Mouse (Mus musculus): ENCODE measurements at regions not wholly inside any gene's neighbourhood (a gene's known extent, or its start where the extent isn't known, plus 50 kb on each side); places are given as distances from the start of the nearest gene placed in this dataset.

GRCm38 (mm10) chr14:28664121-28664520, 159.6 kb downstream of the Wnt5a start:
- Histone ChIP-seq H3K27ac (ENCODE audit: low read depth, low read length) (no peak overlapping the region), H3K9ac (ENCODE audit: low read depth, low read length) (no peak overlapping the region), H3K4me1 (replicated peaks; ENCODE audit: control insufficient read depth, insufficient read depth, low read length) (no peaks in the 10 kb centered on the region), H3K36me3 (ENCODE audit: control insufficient read depth, insufficient read depth, low read length) (no peaks in the 10 kb centered on the region), H3K4me3 (ENCODE audit: low read depth, low read length) (no peak overlapping the region), H3K27me3 (replicated peaks; ENCODE audit: control insufficient read depth, insufficient read depth, low read length) (no peaks in the 10 kb centered on the region), H3K9me3 (ENCODE audit: control insufficient read depth, low read length) (no peaks in the 10 kb centered on the region), H3K4me2 (no peak overlapping the region)
- ATAC-seq (replicated peaks; ENCODE audit: low FRiP score) (no peak), DNase-seq (ENCODE audit: low spot score) (no peak)
- WGBS: 59% methylated on average over 7 of the region's 7 CpGs

GRCm38 (mm10) chr14:28675476-28675875, 170.9 kb downstream of the Wnt5a start:
- H3K9me3 ChIP-seq (ENCODE audit: control insufficient read depth, low read length): no peaks in the 10 kb centered on the region
- no peaks in the 10 kb centered on the region for H3K4me1 ChIP-seq (replicated peaks; ENCODE audit: control insufficient read depth, insufficient read depth, low read length)
- no peak overlapping the region for H3K9ac ChIP-seq (ENCODE audit: low read depth, low read length)
- no peak overlapping the region for H3K27ac ChIP-seq (ENCODE audit: low read depth, low read length)
- no peaks in the 10 kb centered on the region for H3K36me3 ChIP-seq (ENCODE audit: control insufficient read depth, insufficient read depth, low read length)
- WGBS: 57% methylated on average over 5 of the region's 5 CpGs
- H3K4me2 ChIP-seq: no peak overlapping the region
- no peak for DNase-seq (ENCODE audit: low spot score)
- ATAC-seq (replicated peaks; ENCODE audit: low FRiP score): no peak
- H3K4me3 ChIP-seq (ENCODE audit: low read depth, low read length): no peak overlapping the region
- H3K27me3 ChIP-seq (replicated peaks; ENCODE audit: control insufficient read depth, insufficient read depth, low read length): no peaks in the 10 kb centered on the region

GRCm38 (mm10) chr14:28699780-28700179, 195.2 kb downstream of the Wnt5a start:
- no peaks in the 10 kb centered on the region for H3K9me3 ChIP-seq (ENCODE audit: control insufficient read depth, low read length)
- no peak for ATAC-seq (replicated peaks; ENCODE audit: low FRiP score)
- WGBS: 91% methylated on average over 2 of the region's 2 CpGs
- no peak overlapping the region for H3K9ac ChIP-seq (ENCODE audit: low read depth, low read length)
- DNase-seq (ENCODE audit: low spot score): no peak
- H3K27ac ChIP-seq (ENCODE audit: low read depth, low read length): no peak overlapping the region
- no peak overlapping the region for H3K4me2 ChIP-seq
- H3K4me1 ChIP-seq (replicated peaks; ENCODE audit: control insufficient read depth, insufficient read depth, low read length): no peaks in the 10 kb centered on the region
- H3K36me3 ChIP-seq (ENCODE audit: control insufficient read depth, insufficient read depth, low read length): no peaks in the 10 kb centered on the region
- no peaks in the 10 kb centered on the region for H3K27me3 ChIP-seq (replicated peaks; ENCODE audit: control insufficient read depth, insufficient read depth, low read length)
- no peak overlapping the region for H3K4me3 ChIP-seq (ENCODE audit: low read depth, low read length)

GRCm38 (mm10) chr14:28704729-28705128, 200.2 kb downstream of the Wnt5a start:
- no peak overlapping the region for H3K4me2 ChIP-seq
- no peaks in the 10 kb centered on the region for H3K36me3 ChIP-seq (ENCODE audit: control insufficient read depth, insufficient read depth, low read length)
- H3K4me3 ChIP-seq (ENCODE audit: low read depth, low read length): no peak overlapping the region
- H3K4me1 ChIP-seq (replicated peaks; ENCODE audit: control insufficient read depth, insufficient read depth, low read length): no peaks in the 10 kb centered on the region
- DNase-seq (ENCODE audit: low spot score): no peak
- ATAC-seq (replicated peaks; ENCODE audit: low FRiP score): no peak
- no peak overlapping the region for H3K9ac ChIP-seq (ENCODE audit: low read depth, low read length)
- no peaks in the 10 kb centered on the region for H3K27me3 ChIP-seq (replicated peaks; ENCODE audit: control insufficient read depth, insufficient read depth, low read length)
- 89% methylated on average over 5 of the region's 5 CpGs for WGBS
- H3K9me3 ChIP-seq (ENCODE audit: control insufficient read depth, low read length): no peaks in the 10 kb centered on the region
- H3K27ac ChIP-seq (ENCODE audit: low read depth, low read length): no peak overlapping the region

- 72% methylated on average over 10 of the region's 10 CpGs for WGBS
- Histone ChIP-seq H3K9ac (ENCODE audit: low read depth, low read length) (no peak overlapping the region), H3K27me3 (replicated peaks; ENCODE audit: control insufficient read depth, insufficient read depth, low read length) (no peaks in the 10 kb centered on the region), H3K4me3 (ENCODE audit: low read depth, low read length) (no peak overlapping the region), H3K27ac (ENCODE audit: low read depth, low read length) (no peak overlapping the region), H3K4me1 (replicated peaks; ENCODE audit: control insufficient read depth, insufficient read depth, low read length) (no peaks in the 10 kb centered on the region), H3K4me2 (no peak overlapping the region), H3K9me3 (ENCODE audit: control insufficient read depth, low read length) (no peaks in the 10 kb centered on the region), H3K36me3 (ENCODE audit: control insufficient read depth, insufficient read depth, low read length) (no peaks in the 10 kb centered on the region)
- DNase-seq (ENCODE audit: low spot score) (no peak), ATAC-seq (replicated peaks; ENCODE audit: low FRiP score) (no peak)
These were observed 210.0 kb downstream of the Wnt5a start for GRCm38 (mm10) chr14:28714598-28714997.

GRCm38 (mm10) chr14:28720545-28720944, 216.0 kb downstream of the Wnt5a start:
- no peaks in the 10 kb centered on the region for H3K27me3 ChIP-seq (replicated peaks; ENCODE audit: control insufficient read depth, insufficient read depth, low read length)
- DNase-seq (ENCODE audit: low spot score) (no peak), ATAC-seq (replicated peaks; ENCODE audit: low FRiP score) (no peak)
- no peak overlapping the region for H3K9ac ChIP-seq (ENCODE audit: low read depth, low read length)
- no peak overlapping the region for H3K4me2 ChIP-seq
- H3K27ac ChIP-seq (ENCODE audit: low read depth, low read length): no peak overlapping the region
- H3K4me3 ChIP-seq (ENCODE audit: low read depth, low read length): no peak overlapping the region
- H3K36me3 ChIP-seq (ENCODE audit: control insufficient read depth, insufficient read depth, low read length): no peaks in the 10 kb centered on the region
- H3K4me1 ChIP-seq (replicated peaks; ENCODE audit: control insufficient read depth, insufficient read depth, low read length): no peaks in the 10 kb centered on the region
- 96% methylated on average over 3 of the region's 3 CpGs for WGBS
- H3K9me3 ChIP-seq (ENCODE audit: control insufficient read depth, low read length): no peaks in the 10 kb centered on the region

- DNase-seq (ENCODE audit: low spot score) (no peak), ATAC-seq (replicated peaks; ENCODE audit: low FRiP score) (no peak)
- Histone ChIP-seq H3K9me3 (ENCODE audit: control insufficient read depth, low read length) (no peaks in the 10 kb centered on the region), H3K4me3 (ENCODE audit: low read depth, low read length) (no peak overlapping the region), H3K4me2 (no peak overlapping the region), H3K27me3 (replicated peaks; ENCODE audit: control insufficient read depth, insufficient read depth, low read length) (no peaks in the 10 kb centered on the region), H3K27ac (ENCODE audit: low read depth, low read length) (no peak overlapping the region), H3K4me1 (replicated peaks; ENCODE audit: control insufficient read depth, insufficient read depth, low read length) (no peaks in the 10 kb centered on the region), H3K36me3 (ENCODE audit: control insufficient read depth, insufficient read depth, low read length) (no peaks in the 10 kb centered on the region), H3K9ac (ENCODE audit: low read depth, low read length) (no peak overlapping the region)
- 65% methylated on average over 4 of the region's 4 CpGs for WGBS
These were observed 221.1 kb downstream of the Wnt5a start for GRCm38 (mm10) chr14:28725666-28726065.

GRCm38 (mm10) chr14:28733496-28733895, 228.9 kb downstream of the Wnt5a start:
- WGBS: 58% methylated on average over 5 of the region's 5 CpGs
- H3K9me3 ChIP-seq (ENCODE audit: control insufficient read depth, low read length): no peaks in the 10 kb centered on the region
- no peaks in the 10 kb centered on the region for H3K36me3 ChIP-seq (ENCODE audit: control insufficient read depth, insufficient read depth, low read length)
- no peaks in the 10 kb centered on the region for H3K27me3 ChIP-seq (replicated peaks; ENCODE audit: control insufficient read depth, insufficient read depth, low read length)
- H3K4me2 ChIP-seq: no peak overlapping the region
- H3K4me3 ChIP-seq (ENCODE audit: low read depth, low read length): no peak overlapping the region
- DNase-seq (ENCODE audit: low spot score) (no peak), ATAC-seq (replicated peaks; ENCODE audit: low FRiP score) (no peak)
- H3K9ac ChIP-seq (ENCODE audit: low read depth, low read length): no peak overlapping the region
- H3K27ac ChIP-seq (ENCODE audit: low read depth, low read length): no peak overlapping the region
- no peaks in the 10 kb centered on the region for H3K4me1 ChIP-seq (replicated peaks; ENCODE audit: control insufficient read depth, insufficient read depth, low read length)

- H3K9ac ChIP-seq (ENCODE audit: low read depth, low read length): no peak overlapping the region
- H3K4me3 ChIP-seq (ENCODE audit: low read depth, low read length): no peak overlapping the region
- H3K36me3 ChIP-seq (ENCODE audit: control insufficient read depth, insufficient read depth, low read length): no peaks in the 10 kb centered on the region
- WGBS: 89% methylated on average over 5 of the region's 5 CpGs
- ATAC-seq (replicated peaks; ENCODE audit: low FRiP score): no peak
- H3K27ac ChIP-seq (ENCODE audit: low read depth, low read length): no peak overlapping the region
- no peak for DNase-seq (ENCODE audit: low spot score)
- H3K4me2 ChIP-seq: no peak overlapping the region
- H3K4me1 ChIP-seq (replicated peaks; ENCODE audit: control insufficient read depth, insufficient read depth, low read length): no peaks in the 10 kb centered on the region
- no peaks in the 10 kb centered on the region for H3K9me3 ChIP-seq (ENCODE audit: control insufficient read depth, low read length)
- H3K27me3 ChIP-seq (replicated peaks; ENCODE audit: control insufficient read depth, insufficient read depth, low read length): no peaks in the 10 kb centered on the region
These were observed 230.9 kb downstream of the Wnt5a start for GRCm38 (mm10) chr14:28735446-28735845.

Data from liver, embryonic 11.5 days (tissue).